Mouse (Mus musculus) ES-Bruce4 (cell line): ENCODE results near the gene C530008M17Rik. TPM values are rescaled to one million over a fixed set of nuclear protein-coding genes. Genes with fewer than 3 reads are reported as not detected.
"Not testable (repeated sequence)": the region's sequence is repeated elsewhere in the genome, so short reads cannot be mapped to it uniquely, and the experiment has no call there.

Source experiments
- H3K27ac ChIP-seq: 2 replicates; pipeline ENCODE4 v1.5.1; 2012; ENCODE audit warnings: low read length, inconsistent platforms; ENCODE audit not compliant: insufficient read depth
- H3K27me3 ChIP-seq: 2 replicates; pipeline ENCODE4 v1.6.1; 2012; ENCODE audit warnings: mild to moderate bottlenecking, low read length, inconsistent platforms; ENCODE audit not compliant: control insufficient read depth, poor library complexity, insufficient read depth, severe bottlenecking
- H3K36me3 ChIP-seq: 2 replicates; pipeline ENCODE4 v1.6.1; 2012; ENCODE audit warnings: inconsistent platforms, mild to moderate bottlenecking, low read length, moderate library complexity; ENCODE audit not compliant: control insufficient read depth, poor library complexity, insufficient read depth, severe bottlenecking
- H3K4me1 ChIP-seq: one replicate; pipeline ENCODE4 v1.8.1; 2011; ENCODE audit warnings: low read length; ENCODE audit not compliant: control insufficient read depth, insufficient read depth
- H3K4me3 ChIP-seq: 2 replicates; pipeline ENCODE4 v1.5.1; 2011; ENCODE audit warnings: low read depth, mild to moderate bottlenecking, low read length
- H3K9ac ChIP-seq: 2 replicates; pipeline ENCODE4 v1.6.1; 2012; ENCODE audit warnings: low read depth, mild to moderate bottlenecking, inconsistent platforms; ENCODE audit not compliant: poor library complexity, severe bottlenecking
- H3K9me3 ChIP-seq: replicated peaks from 2 replicates; pipeline ENCODE4 v1.6.1; 2012; ENCODE audit warnings: mild to moderate bottlenecking, low read length, inconsistent platforms; ENCODE audit not compliant: control insufficient read depth, poor library complexity, insufficient read depth, severe bottlenecking
- CTCF ChIP-seq: IDR thresholded peaks from one replicate; pipeline ENCODE4 v1.8.1; 2011; ENCODE audit warnings: low read depth, low read length
- EP300 ChIP-seq: IDR thresholded peaks from 2 replicates; pipeline ENCODE4 v1.6.1; 2011; ENCODE audit warnings: low read depth, low read length; ENCODE audit not compliant: insufficient read depth
- POLR2A ChIP-seq: IDR thresholded peaks from one replicate; pipeline ENCODE4 v1.8.1; 2011; ENCODE audit warnings: low read length; ENCODE audit not compliant: insufficient read depth
- polyA plus RNA-seq: library from polyadenylated mRNA; stranded (reverse); fragments of >200 nt; gene quantifications from 2 replicates; pipeline ENCODE4 v1.2.4, GENCODE M21; 2011; ENCODE audit warnings: low read depth; ENCODE audit not compliant: missing spikeins, insufficient read depth, insufficient read length

Gene C530008M17Rik
- polyA plus RNA-seq, 1 experiment = 5.1 TPM

GRCm38 (mm10) chr5:76905405-76906154 is 249.3 kb downstream of the C530008M17Rik start, which contains the start of gene Aasdh:
Gene Aasdh (minus strand): TSS chr5:76905514.
- Histone ChIP-seq H3K36me3 (peaks cover 7% of the 10 kb centered on the region; the same call in 1 of the 2 replicates), H3K4me3 (peak within 1 kb of the TSS; percentile 76), H3K9ac (peak within 1 kb of the TSS; percentile 43), H3K9me3 (no peaks in the 10 kb centered on the region), H3K27me3 (no peaks in the 10 kb centered on the region), H3K27ac (peak within 1 kb of the TSS; percentile 89), H3K4me1 (no peaks in the 10 kb centered on the region)
- peak; percentile 90 for TF ChIP-seq POLR2A
- 0 out of 2 replicates have a peak, but pooled peaks have one; percentile 46 for TF ChIP-seq EP300
- TF ChIP-seq CTCF = no peak

GRCm38 (mm10) chr5:76906155-76906499 is 249.8 kb downstream of the C530008M17Rik start:
- Histone ChIP-seq H3K9ac (peak overlapping the region; percentile 43), H3K27ac (peak overlapping the region; percentile 20), H3K4me1 (no peaks in the 10 kb centered on the region), H3K27me3 (no peaks in the 10 kb centered on the region), H3K4me3 (peak overlapping the region; percentile 76), H3K36me3 (peaks cover 6% of the 10 kb centered on the region; the same call in 1 of the 2 replicates), H3K9me3 (no peaks in the 10 kb centered on the region)
- TF ChIP-seq CTCF (no peak), EP300 (no peak), POLR2A (no peak)

- Histone ChIP-seq H3K27ac (peak overlapping the region; percentile 85), H3K27me3 (no peaks in the 10 kb centered on the region)
These were observed 254.5 kb downstream of the C530008M17Rik start for GRCm38 (mm10) chr5:76910807-76911206.

GRCm38 (mm10) chr5:76912522-76912921 is 256.2 kb downstream of the C530008M17Rik start:
- not testable (repeated sequence) for H3K9me3 ChIP-seq, H3K4me1 ChIP-seq, H3K9ac ChIP-seq, H3K27me3 ChIP-seq, H3K4me3 ChIP-seq
- Histone ChIP-seq H3K27ac (peak overlapping the region; percentile 61), H3K36me3 (peaks cover 30% of the 10 kb centered on the region)

More at GRCm38 (mm10) chr5:76910807-76911206, 254.5 kb downstream of the C530008M17Rik start:
- Histone ChIP-seq H3K9me3 (no peaks in the 10 kb centered on the region), H3K4me3 (no peak overlapping the region), H3K4me1 (peaks cover 1% of the 10 kb centered on the region), H3K9ac (no peak overlapping the region), H3K36me3 (peaks cover 20% of the 10 kb centered on the region)
- TF ChIP-seq POLR2A (no peak), CTCF (no peak), EP300 (no peak)

GRCm38 (mm10) chr5:76922833-76923232 is 266.5 kb downstream of the C530008M17Rik start:
- Histone ChIP-seq H3K27me3 (no peaks in the 10 kb centered on the region), H3K4me3 (no peak overlapping the region), H3K36me3 (peaks cover 67% of the 10 kb centered on the region), H3K9ac (no peak overlapping the region), H3K4me1 (no peaks in the 10 kb centered on the region), H3K27ac (no peak overlapping the region), H3K9me3 (no peaks in the 10 kb centered on the region)
- no peak for TF ChIP-seq CTCF
- no peak for TF ChIP-seq EP300
- TF ChIP-seq POLR2A = no peak

Other genes starting within 250 kb of the C530008M17Rik start
- not detected in 2 replicates for gene Gm7271, start 172.5 kb upstream of the C530008M17Rik start, polyA plus RNA-seq
- 41.6 and 48.5 TPM in 2 replicates for gene Exoc1, start 127.2 kb upstream of the C530008M17Rik start, polyA plus RNA-seq
- 8.4 and 10.8 TPM in 2 replicates for gene Cep135, start 67.8 kb upstream of the C530008M17Rik start, polyA plus RNA-seq
- gene Aasdh, start 249.0 kb downstream of the C530008M17Rik start, polyA plus RNA-seq = 73.2 and 74.1 TPM in 2 replicates